Mouse (Mus musculus) embryonic facial prominence, embryonic 15.5 days (tissue): ENCODE results near the gene Sufu. TPM values are rescaled to one million over a fixed set of nuclear protein-coding genes. Genes with fewer than 3 reads are reported as not detected.

Experiments
- ATAC-seq: fragments of 200-750 bp; cut with Nextera tagmentation; 2 replicates; pipeline ENCODE4 v1.8.0; 2017; ENCODE audit warnings: low read depth, moderate TSS enrichment; ENCODE audit not compliant: insufficient number of reproducible peaks, low FRiP score, low TSS enrichment
- H3K27ac ChIP-seq: fragments of 300-500 bp; sonication (generic); replicated peaks from 2 replicates; pipeline ENCODE4 v1.5.1; 2015; ENCODE audit warnings: mild to moderate bottlenecking, inconsistent platforms
- H3K27me3 ChIP-seq: fragments of 300-500 bp; sonication (generic); 2 replicates; pipeline ENCODE4 v1.6.1; 2015; ENCODE audit warnings: inconsistent platforms
- H3K36me3 ChIP-seq: fragments of 300-500 bp; sonication (generic); 2 replicates; pipeline ENCODE4 v1.6.1; 2015; ENCODE audit warnings: mild to moderate bottlenecking, inconsistent platforms
- H3K4me1 ChIP-seq: fragments of 300-500 bp; sonication (generic); 2 replicates; pipeline ENCODE4 v1.6.1; 2015; ENCODE audit warnings: inconsistent platforms
- H3K4me2 ChIP-seq: fragments of 300-500 bp; sonication (generic); replicated peaks from 2 replicates; pipeline ENCODE4 v1.6.1; 2015; ENCODE audit warnings: mild to moderate bottlenecking, inconsistent platforms
- H3K4me3 ChIP-seq: fragments of 300-500 bp; sonication (generic); replicated peaks from 2 replicates; pipeline ENCODE4 v1.5.1; 2015; ENCODE audit warnings: mild to moderate bottlenecking, inconsistent platforms
- H3K9ac ChIP-seq: fragments of 300-500 bp; sonication (generic); 2 replicates; pipeline ENCODE4 v1.6.1; 2015; ENCODE audit warnings: inconsistent platforms
- H3K9me3 ChIP-seq: fragments of 300-500 bp; sonication (generic); replicated peaks from 2 replicates; pipeline ENCODE4 v1.6.1; 2016; ENCODE audit warnings: inconsistent platforms
- WGBS: fragments of 180-500 bp; shearing (Covaris S2); methylation state at CpG from one replicate; pipeline ENCODE4 v1.1.7; 2015; 5-methylcytosine and 5-hydroxymethylcytosine counted together
- polyA plus RNA-seq: library from polyadenylated mRNA; unstranded; fragments of >200 nt; fragmentation: Nextera tagmentation; extraction: Ambion mirVana; gene quantifications from 2 replicates; pipeline ENCODE4 v1.2.1, GENCODE M21; 2015

The Sufu gene
- polyA plus RNA-seq, 1 experiment from 2014 or later, result 38.4 TPM

GRCm38 (mm10) chr19:46362104-46362503 lies 34.6 kb upstream of the Sufu start:
- 82% methylated on average over 8 of the region's 8 CpGs for whole genome bisulfite sequencing

DNA sequence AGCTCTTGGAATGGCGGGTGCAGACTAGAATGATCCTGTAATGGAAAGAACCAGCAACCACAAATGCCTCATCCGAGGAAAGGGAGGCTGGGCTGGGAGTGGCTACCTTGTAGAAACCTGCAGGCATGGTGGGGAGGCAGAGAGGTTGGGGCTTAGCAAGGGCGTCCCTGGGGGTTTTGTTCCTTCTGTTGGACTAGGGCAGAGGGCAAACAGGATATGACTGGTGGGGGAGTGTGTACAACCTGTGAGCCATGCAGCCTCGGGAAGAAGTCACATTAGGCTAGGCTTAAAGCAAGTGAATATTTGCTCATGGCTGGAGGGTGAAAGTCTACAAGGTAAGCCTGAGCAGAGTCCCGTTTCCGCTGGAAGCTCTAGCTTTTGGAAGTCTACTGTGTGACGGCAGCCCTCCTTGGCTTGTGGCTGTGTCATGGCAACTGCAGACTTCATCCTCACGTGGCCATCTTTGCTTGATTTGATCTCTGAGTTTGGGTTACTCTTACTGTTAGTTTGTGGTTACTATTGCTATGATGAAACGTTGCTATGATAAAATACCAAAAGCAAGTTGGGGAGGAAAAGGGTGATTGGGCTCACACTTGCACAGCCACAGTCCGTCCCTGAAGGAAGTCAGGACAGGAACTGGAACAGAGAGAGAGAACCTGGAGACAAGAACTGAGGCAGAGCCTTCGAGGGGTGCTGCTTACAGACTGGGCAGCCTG lies 33.2 kb upstream of the Sufu start:
- H3K4me2 ChIP-seq, result no peak overlapping the region
- no peak for ATAC-seq
- 73% methylated on average over 11 of the region's 11 CpGs for WGBS

More at GRCm38 (mm10) chr19:46362104-46362503, 34.6 kb upstream of the Sufu start:
- Histone ChIP-seq H3K9ac (no peak overlapping the region), H3K4me3 (no peak overlapping the region), H3K27ac (no peak overlapping the region), H3K36me3 (no peaks in the 10 kb centered on the region), H3K9me3 (no peaks in the 10 kb centered on the region), H3K4me2 (no peak overlapping the region), H3K27me3 (peaks cover 16% of the 10 kb centered on the region), H3K4me1 (peaks cover 7% of the 10 kb centered on the region)
- ATAC-seq, result no peak

GRCm38 (mm10) chr19:46367798-46368590 lies 28.7 kb upstream of the Sufu start:
- Histone ChIP-seq H3K9ac (no peak overlapping the region; the same call in 1 of the 2 replicates), H3K4me2 (no peak overlapping the region), H3K27me3 (no peaks in the 10 kb centered on the region), H3K9me3 (no peaks in the 10 kb centered on the region), H3K4me3 (no peak overlapping the region), H3K27ac (no peak overlapping the region), H3K36me3 (no peaks in the 10 kb centered on the region), H3K4me1 (no peaks in the 10 kb centered on the region)
- ATAC-seq, result no peak
- WGBS, result 80% methylated on average over 23 of the region's 23 CpGs

More for the DNA sequence above, 33.2 kb upstream of the Sufu start:
- Histone ChIP-seq H3K4me3 (no peak overlapping the region), H3K27ac (no peak overlapping the region), H3K9me3 (no peaks in the 10 kb centered on the region), H3K9ac (no peak overlapping the region), H3K4me1 (no peaks in the 10 kb centered on the region), H3K27me3 (peaks cover 3% of the 10 kb centered on the region), H3K36me3 (no peaks in the 10 kb centered on the region)

DNA sequence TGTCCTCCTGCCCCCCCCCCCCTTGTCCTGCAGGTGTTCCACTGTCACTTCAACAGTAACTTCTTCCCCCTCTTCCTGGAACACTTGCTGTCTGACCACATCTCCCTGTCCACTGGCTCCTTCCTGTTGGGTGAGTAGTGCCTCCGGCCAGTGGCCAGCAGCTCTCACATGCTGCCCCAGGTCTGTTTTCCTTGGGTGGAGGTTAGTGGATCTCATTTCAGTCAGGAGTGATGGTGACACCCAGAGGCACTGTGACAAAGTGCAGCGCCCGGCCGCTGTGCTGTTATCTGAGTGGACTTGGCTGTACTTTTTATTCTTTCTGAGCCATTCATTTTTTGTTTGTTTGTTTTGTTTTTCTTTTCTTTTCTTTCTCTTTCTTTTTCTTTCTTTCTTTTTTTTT lies 27.5 kb upstream of the Sufu start:
- Histone ChIP-seq H3K36me3 (no peaks in the 10 kb centered on the region), H3K27me3 (no peaks in the 10 kb centered on the region), H3K9ac (no peak overlapping the region), H3K27ac (no peak overlapping the region), H3K4me3 (no peak overlapping the region), H3K9me3 (no peaks in the 10 kb centered on the region), H3K4me1 (no peaks in the 10 kb centered on the region), H3K4me2 (no peak overlapping the region)
- ATAC-seq, result no peak
- 23% methylated on average over 4 of the region's 4 CpGs for WGBS

DNA sequence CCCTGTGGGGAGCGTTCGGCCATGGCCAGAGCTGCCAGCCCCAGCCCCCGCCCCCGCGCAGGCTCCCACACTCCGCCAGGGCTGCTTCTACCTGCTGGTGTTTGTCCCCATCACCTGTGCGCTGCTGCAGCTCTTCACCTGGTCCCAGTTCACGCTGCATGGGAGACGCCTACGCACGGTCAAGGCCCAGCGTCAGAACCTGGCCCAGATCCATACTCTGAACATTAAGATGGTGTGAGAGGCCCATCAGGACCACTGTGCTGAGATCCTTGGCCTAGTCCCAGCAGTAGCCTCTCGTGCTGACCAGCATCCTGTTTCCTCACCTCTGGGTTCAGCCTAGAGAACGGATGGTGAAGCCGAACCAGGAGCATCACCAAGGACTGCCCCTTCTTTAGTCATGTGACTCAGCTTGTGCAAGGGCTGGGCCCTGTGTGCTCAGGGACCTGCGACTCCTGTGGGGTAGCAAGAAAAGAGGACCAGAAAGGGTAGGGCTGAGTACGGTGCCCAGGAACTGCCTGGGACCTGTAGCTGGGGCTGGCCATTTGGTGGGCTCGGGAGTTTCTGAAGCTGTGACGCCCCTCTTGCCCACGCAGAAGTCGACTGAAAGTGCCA lies 22.1 kb upstream of the Sufu start:
- no peak overlapping the region for H3K4me3 ChIP-seq
- peaks cover 8% of the 10 kb centered on the region; the same call in 1 of the 2 replicates for H3K4me1 ChIP-seq
- H3K9me3 ChIP-seq, result no peaks in the 10 kb centered on the region
- 52% methylated on average over 21 of the region's 21 CpGs for WGBS
- H3K9ac ChIP-seq, result no peak overlapping the region
- no peak overlapping the region for H3K27ac ChIP-seq
- ATAC-seq, result no peak
- H3K36me3 ChIP-seq, result peaks cover 29% of the 10 kb centered on the region
- no peak overlapping the region for H3K4me2 ChIP-seq
- no peaks in the 10 kb centered on the region for H3K27me3 ChIP-seq

DNA sequence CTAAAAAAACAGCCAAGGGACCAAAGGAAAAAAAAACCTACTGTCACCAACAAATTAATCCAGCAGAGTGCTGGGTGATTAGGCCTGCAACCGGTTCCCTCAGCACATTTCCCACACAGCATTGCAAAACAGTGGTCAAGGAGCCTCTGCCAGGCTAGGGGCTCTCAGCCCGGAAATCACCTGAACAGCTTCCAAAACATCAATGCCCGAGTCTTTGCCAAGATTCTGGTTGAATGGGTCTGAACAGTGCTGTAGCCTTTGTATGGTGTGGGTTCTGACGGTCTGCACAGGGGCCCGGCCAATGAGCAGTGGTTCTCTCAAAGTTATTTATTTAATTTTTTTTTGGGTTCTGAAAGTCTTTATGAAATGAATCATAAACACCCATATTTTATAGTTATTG lies 21.2 kb upstream of the Sufu start:
- 64% methylated on average over 5 of the region's 5 CpGs for WGBS
- no peak for ATAC-seq
- H3K4me2 ChIP-seq, result no peak overlapping the region
- no peak overlapping the region for H3K9ac ChIP-seq
- H3K36me3 ChIP-seq, result peaks cover 38% of the 10 kb centered on the region
- H3K9me3 ChIP-seq, result no peaks in the 10 kb centered on the region
- H3K27me3 ChIP-seq, result no peaks in the 10 kb centered on the region
- peaks cover 8% of the 10 kb centered on the region; the same call in 1 of the 2 replicates for H3K4me1 ChIP-seq
- no peak overlapping the region for H3K4me3 ChIP-seq
- H3K27ac ChIP-seq, result no peak overlapping the region; the same call in 1 of the 2 replicates

GRCm38 (mm10) chr19:46375891-46376290 lies 20.8 kb upstream of the Sufu start:
- H3K36me3 ChIP-seq, result peaks cover 42% of the 10 kb centered on the region
- 58% methylated on average over 4 of the region's 4 CpGs for WGBS
- H3K4me3 ChIP-seq, result no peak overlapping the region

DNA sequence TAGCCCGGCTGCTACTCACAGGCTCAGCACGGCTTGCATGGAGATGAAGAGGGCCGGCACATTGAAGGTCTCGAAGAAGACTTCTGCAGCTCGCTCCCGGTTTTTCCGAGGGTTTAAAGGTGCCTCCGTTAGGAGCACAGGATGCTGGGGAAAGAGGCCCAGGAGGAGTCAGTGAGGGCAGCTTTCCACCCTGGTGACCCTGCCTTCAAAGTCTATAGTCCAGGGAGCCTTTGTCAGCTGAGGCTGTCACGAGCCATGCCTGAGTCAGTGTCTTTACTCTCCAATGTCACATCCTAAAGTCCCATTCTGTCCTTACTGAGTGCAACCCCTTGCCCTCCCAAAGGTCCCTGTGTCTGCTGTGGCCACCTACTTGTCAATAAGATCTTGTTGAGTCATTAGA lies 14.4 kb upstream of the Sufu start:
- H3K4me3 ChIP-seq, result no peak overlapping the region
- no peaks in the 10 kb centered on the region for H3K27me3 ChIP-seq
- no peaks in the 10 kb centered on the region for H3K9me3 ChIP-seq
- H3K4me2 ChIP-seq, result no peak overlapping the region
- H3K27ac ChIP-seq, result no peak overlapping the region
- H3K36me3 ChIP-seq, result peaks cover 87% of the 10 kb centered on the region
- WGBS, result 87% methylated on average over 9 of the region's 9 CpGs
- H3K9ac ChIP-seq, result no peak overlapping the region
- ATAC-seq, result no peak
- no peaks in the 10 kb centered on the region for H3K4me1 ChIP-seq

More at GRCm38 (mm10) chr19:46375891-46376290, 20.8 kb upstream of the Sufu start:
- no peak for ATAC-seq
- Histone ChIP-seq H3K27ac (no peak overlapping the region), H3K9me3 (no peaks in the 10 kb centered on the region), H3K4me2 (no peak overlapping the region), H3K27me3 (no peaks in the 10 kb centered on the region), H3K4me1 (peaks cover 8% of the 10 kb centered on the region; the same call in 1 of the 2 replicates), H3K9ac (no peak overlapping the region)

DNA sequence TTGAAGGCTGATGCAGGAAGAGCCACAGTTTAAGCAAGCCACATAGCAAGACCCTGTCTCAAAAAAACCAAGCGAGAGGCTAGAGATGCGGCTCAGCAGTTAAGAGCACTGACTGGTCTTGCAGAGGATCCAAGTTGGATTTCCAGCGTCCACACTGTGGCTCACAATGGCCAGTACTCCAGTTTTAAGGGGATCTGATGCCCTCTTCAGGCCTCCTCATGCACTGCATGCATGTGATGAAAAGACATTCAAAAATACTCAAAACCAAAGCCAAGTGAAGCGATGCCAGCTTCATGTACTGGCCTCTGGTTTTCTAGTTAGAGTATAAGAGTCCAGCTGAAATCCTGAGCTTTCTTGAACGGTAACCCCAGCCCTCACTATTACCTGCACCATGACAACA lies 6.8 kb upstream of the Sufu start:
- peaks cover 31% of the 10 kb centered on the region for H3K36me3 ChIP-seq
- ATAC-seq, result no peak
- peak overlapping the region; percentile 63; the same call in 1 of the 2 replicates for H3K27ac ChIP-seq
- 85% methylated on average over 5 of the region's 5 CpGs for WGBS
- peaks cover 38% of the 10 kb centered on the region for H3K4me1 ChIP-seq
- no peaks in the 10 kb centered on the region for H3K9me3 ChIP-seq
- H3K4me2 ChIP-seq, result no peak overlapping the region
- no peaks in the 10 kb centered on the region for H3K27me3 ChIP-seq
- no peak overlapping the region for H3K9ac ChIP-seq
- no peak overlapping the region for H3K4me3 ChIP-seq

DNA sequence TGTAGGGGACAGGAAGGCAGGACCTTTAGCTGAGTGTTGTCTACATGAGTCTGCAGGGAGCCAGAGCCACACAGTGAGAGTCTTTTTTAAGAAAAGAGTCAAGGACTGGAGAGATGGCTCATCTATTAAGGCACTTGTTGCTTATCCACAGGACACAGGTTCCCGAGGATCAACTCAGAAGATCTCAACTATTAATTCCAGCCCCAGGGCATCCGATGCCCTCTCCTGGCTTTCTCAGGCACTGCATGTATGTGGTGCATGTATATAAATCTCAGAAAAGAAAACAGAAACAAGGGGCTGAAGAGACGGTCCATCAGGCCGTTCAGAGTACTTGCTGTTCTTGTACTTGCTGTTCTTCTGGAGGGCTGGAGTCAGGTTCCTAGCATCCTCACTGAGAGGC lies 4.7 kb upstream of the Sufu start:
- Histone ChIP-seq H3K4me2 (no peak overlapping the region), H3K9ac (no peak overlapping the region), H3K27me3 (no peaks in the 10 kb centered on the region), H3K9me3 (no peaks in the 10 kb centered on the region), H3K27ac (no peak overlapping the region), H3K4me1 (peaks cover 46% of the 10 kb centered on the region), H3K4me3 (no peak overlapping the region), H3K36me3 (peaks cover 19% of the 10 kb centered on the region)
- 35% methylated on average over 4 of the region's 4 CpGs for WGBS
- ATAC-seq, result no peak

GRCm38 (mm10) chr19:46394712-46395108 lies 2.0 kb upstream of the Sufu start:
- peaks cover 61% of the 10 kb centered on the region for H3K4me1 ChIP-seq
- peak overlapping the region; percentile 89 for H3K4me3 ChIP-seq
- peak overlapping the region; percentile 39 for H3K9ac ChIP-seq
- WGBS, result 5% methylated on average over 10 of the region's 10 CpGs
- no peak for ATAC-seq
- H3K27ac ChIP-seq, result no peak overlapping the region
- H3K36me3 ChIP-seq, result peaks cover 7% of the 10 kb centered on the region; the same call in 1 of the 2 replicates
- no peaks in the 10 kb centered on the region for H3K9me3 ChIP-seq
- peak overlapping the region; percentile 78 for H3K4me2 ChIP-seq
- H3K27me3 ChIP-seq, result no peaks in the 10 kb centered on the region
